Mouse (Mus musculus): ENCODE measurements at regions not wholly inside any gene's neighbourhood (a gene's known extent, or its start where the extent isn't known, plus 50 kb on each side); places are given as distances from the start of the nearest gene placed in this dataset.

DNA sequence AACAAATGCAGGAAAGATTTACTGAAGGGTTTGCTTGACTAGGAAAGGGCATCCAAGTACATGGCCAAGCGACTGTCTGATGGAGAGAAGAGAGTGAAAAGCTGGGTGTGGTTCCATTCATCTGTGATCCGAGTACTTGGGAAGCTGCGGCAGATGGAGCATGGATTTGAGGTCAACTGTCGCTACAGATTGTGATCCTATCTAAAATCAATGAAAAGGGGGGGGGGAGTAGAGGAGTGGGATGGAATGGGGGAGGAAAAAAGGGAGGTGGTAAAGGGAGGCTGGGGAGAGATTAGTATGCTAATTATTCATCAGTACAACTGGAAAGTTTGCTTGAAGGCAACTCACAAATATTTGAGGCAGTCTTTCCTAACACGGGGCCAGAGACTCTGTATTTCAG, 213.4 kb downstream of the Dyrk2 start:
- DNase-seq (ENCODE audit: low read depth, low spot score) (no peak), ATAC-seq (no peak)
- in situ Hi-C loops (cut with MboI; ENCODE audit: low pct_unique_long_range_greater_than_20kb) = no loop called here
- ChIA-PET POLR2A (no interaction called here), CTCF (no interaction called here)
- TF ChIP-seq CTCF (IDR thresholded peaks at IDR 0.05) = no peak
- H3K27me3 ChIP-seq = peaks cover 3% of the 10 kb centered on the region

DNA sequence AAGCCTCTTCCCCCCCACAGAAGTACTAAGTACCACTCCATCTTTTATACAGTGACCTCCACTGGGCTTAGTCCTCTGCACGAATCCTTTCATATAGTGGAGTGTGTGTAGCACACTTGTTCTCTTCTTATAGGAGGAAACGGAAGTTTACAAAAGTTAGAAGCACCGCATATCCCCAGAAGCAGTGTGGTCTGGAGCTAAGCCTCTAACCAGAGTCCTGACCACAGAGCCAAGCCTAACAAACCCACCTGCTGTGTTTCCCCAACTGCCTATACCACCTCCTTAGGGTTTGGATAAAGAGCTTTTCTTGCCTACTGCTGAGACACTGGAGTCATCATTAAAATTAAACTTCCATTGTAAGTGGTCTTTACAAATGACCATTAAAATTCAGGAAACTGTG, 204.0 kb downstream of the Dyrk2 start:
- ChIA-PET POLR2A (no interaction called here), CTCF (interaction anchor here (1.3 kb wide), 1 partner anchor 47 kb away, joined by 4 read pairs; no protein-coding TSS in a partner anchor)
- TF ChIP-seq CTCF (IDR thresholded peaks at IDR 0.05) = no peak
- H3K27me3 ChIP-seq = no peaks in the 10 kb centered on the region
- in situ Hi-C loops (cut with MboI; ENCODE audit: low pct_unique_long_range_greater_than_20kb) = no loop called here
- ATAC-seq = no peak
- no peak for DNase-seq (ENCODE audit: low read depth, low spot score)

DNA sequence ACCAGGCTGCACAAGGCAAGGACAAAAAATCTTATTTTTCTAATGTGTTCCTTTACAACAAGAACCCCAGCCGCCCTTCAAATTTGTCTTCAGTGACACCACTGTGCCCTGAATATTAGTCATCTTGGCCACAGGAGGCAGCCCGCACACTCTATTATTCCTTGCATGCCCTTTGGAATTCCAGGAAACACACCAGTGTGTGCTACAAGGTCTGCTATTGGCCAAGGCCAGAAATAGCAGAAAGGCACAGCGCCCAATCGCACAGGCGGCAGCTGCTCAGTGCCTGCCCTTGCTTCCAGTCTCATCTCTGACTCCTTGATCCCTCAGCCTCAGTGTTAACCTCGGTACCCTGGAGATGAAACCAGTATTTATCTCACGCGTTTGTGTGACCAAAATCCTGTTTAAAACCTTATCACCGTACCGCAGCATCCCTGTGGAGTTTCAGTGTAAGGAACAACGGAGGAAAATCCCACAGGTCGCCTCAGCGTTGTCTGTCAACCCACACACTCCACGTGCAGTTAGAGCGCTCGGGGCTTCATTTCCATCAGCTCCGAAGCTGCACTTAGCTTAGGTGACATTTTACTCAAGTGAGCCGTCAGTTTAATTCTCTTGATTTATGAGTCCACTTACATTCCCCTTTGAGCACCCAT, 194.1 kb downstream of the Dyrk2 start:
- no peak for DNase-seq (ENCODE audit: low read depth, low spot score)
- in situ Hi-C loops (cut with MboI; ENCODE audit: low pct_unique_long_range_greater_than_20kb) = no loop called here
- ChIA-PET POLR2A (no interaction called here), CTCF (no interaction called here)
- no peak for TF ChIP-seq CTCF (IDR thresholded peaks at IDR 0.05)
- no peak for ATAC-seq
- no peaks in the 10 kb centered on the region for H3K27me3 ChIP-seq

DNA sequence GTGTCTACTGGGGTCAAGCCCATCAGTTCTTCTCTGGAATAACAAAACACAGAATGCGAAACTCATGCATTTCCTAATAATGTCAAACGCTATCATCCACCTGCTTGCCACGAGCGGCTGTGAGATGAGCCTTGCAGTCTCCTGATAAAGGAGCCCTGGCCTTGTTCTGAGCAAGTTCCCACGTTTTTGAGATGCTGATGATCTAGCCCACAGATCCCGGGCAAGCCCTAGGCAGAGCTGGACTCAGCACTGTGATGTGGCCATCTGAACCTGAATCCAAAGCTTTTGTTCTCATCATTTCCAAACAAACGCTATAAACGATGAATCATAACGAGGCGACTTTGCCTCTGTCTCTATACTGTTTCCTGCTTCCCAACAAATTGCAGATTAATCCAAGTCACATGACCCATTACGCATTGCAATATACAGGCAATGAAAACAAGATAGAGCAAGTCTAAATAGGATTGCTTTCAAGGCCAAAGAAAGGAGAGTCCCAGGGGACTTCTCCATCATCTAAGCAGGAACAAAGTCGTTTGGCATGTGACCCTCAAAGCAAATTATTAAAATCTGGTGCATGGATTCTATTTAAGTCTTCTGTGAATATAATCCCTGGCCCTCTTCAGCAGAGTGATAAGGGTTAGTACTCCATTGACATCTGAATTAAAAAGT, 191.1 kb downstream of the Dyrk2 start:
- in situ Hi-C loops (cut with MboI; ENCODE audit: low pct_unique_long_range_greater_than_20kb) = no loop called here
- ChIA-PET POLR2A (no interaction called here), CTCF (no interaction called here)
- H3K27me3 ChIP-seq = no peaks in the 10 kb centered on the region
- ATAC-seq = no peak
- no peak for DNase-seq (ENCODE audit: low read depth, low spot score)
- TF ChIP-seq CTCF (IDR thresholded peaks at IDR 0.05) = no peak

DNA sequence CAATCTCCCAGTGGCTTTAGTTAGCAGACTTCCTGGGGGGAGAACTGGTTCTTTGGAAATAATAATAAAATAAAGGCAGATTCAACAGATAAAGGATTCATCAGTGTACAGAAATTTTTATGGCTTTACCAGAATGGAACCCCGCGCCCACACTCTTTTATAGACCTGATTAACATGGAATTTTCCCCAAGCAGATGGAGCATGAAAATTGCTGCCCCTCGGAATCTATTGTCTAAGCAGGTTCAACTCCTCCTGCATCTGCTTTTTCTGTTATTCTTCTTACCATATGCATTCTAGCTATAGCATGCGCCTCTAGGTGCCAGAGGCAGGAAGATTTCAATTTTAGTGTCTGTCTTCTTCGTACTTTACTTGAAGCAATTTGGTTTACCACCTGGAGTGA, 190.5 kb downstream of the Dyrk2 start:
- ChIA-PET POLR2A (no interaction called here), CTCF (no interaction called here)
- ATAC-seq = no peak

DNA sequence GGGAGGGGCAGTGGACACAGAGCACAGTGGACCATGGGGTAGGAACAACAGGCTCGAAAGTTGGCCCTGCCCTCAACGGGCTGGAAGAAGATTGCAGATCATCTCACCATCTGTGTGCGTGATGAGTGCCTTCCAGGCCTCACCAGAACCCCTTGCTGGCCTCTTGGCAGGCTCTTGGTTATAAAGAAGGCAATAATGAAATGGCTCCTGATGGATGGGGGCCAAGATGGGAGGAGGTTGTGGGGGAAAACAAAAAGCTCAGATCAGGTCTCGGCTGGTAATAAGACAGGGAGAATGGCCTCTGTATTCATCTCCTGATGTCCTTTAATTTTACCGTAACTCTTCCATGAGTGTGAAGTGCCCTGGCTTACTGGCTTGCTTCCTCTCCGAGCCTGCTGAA, 189.1 kb downstream of the Dyrk2 start:
- DNase-seq (ENCODE audit: low read depth, low spot score) (no peak), ATAC-seq (no peak)
- in situ Hi-C loops (cut with MboI; ENCODE audit: low pct_unique_long_range_greater_than_20kb) = no loop called here
- ChIA-PET CTCF (no interaction called here), POLR2A (no interaction called here)
- no peaks in the 10 kb centered on the region for H3K27me3 ChIP-seq
- no peak for TF ChIP-seq CTCF (IDR thresholded peaks at IDR 0.05)

More for the DNA sequence above, 190.5 kb downstream of the Dyrk2 start:
- no peaks in the 10 kb centered on the region for H3K27me3 ChIP-seq
- in situ Hi-C loops (cut with MboI; ENCODE audit: low pct_unique_long_range_greater_than_20kb) = no loop called here
- no peak for TF ChIP-seq CTCF (IDR thresholded peaks at IDR 0.05)
- DNase-seq (ENCODE audit: low read depth, low spot score) = no peak

DNA sequence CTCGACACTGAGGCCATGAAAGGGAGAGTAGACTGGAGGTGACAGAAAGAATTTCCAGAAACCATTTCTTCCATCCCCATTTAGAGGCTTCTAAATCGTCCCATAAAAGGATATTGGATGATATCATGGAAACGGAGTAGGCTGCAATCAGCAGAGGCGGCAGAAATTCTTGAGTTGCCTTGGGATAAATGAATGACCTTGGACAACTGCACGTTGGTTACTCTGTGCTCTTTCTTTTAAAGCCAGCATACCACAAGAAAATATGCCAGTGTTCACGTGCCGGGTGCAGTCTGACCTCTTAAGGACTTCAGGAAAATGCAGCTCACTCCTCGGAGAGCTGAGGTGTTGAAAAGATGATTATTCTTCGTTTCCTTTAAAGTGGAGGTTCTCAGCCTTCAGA, 186.7 kb downstream of the Dyrk2 start:
- in situ Hi-C loops (cut with MboI; ENCODE audit: low pct_unique_long_range_greater_than_20kb) = no loop called here
- TF ChIP-seq CTCF (IDR thresholded peaks at IDR 0.05) = no peak
- ChIA-PET CTCF (no interaction called here), POLR2A (interaction anchor here (1.2 kb wide), 1 partner anchor 25 kb away, joined by 4 read pairs; no protein-coding TSS in a partner anchor)
- ATAC-seq = no peak
- DNase-seq (ENCODE audit: low read depth, low spot score) = no peak
- no peaks in the 10 kb centered on the region for H3K27me3 ChIP-seq

DNA sequence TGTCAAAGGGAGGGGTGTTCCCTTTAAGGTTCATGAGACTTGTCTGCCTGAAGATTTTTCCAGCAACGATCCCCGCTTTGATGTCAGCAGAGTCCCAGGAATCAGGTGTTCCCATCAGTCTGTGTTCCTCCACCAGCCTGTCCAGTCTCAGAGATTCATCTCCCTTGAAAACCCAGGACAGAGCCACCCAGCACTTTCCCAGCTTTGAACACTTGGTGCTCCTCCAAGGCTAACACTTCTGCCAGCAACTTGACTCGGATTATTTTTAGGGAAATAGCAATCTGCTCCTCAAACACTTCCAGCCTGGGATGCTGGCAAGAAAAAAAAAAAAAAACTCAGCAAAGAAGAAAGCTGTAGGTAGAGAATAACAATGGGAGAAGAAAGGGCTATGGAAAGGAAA, 170.7 kb downstream of the Dyrk2 start:
- CTCF ChIA-PET = no interaction called here
- no peak for ATAC-seq
- in situ Hi-C loops (cut with MboI; ENCODE audit: low pct_unique_long_range_greater_than_20kb) = no loop called here

DNA sequence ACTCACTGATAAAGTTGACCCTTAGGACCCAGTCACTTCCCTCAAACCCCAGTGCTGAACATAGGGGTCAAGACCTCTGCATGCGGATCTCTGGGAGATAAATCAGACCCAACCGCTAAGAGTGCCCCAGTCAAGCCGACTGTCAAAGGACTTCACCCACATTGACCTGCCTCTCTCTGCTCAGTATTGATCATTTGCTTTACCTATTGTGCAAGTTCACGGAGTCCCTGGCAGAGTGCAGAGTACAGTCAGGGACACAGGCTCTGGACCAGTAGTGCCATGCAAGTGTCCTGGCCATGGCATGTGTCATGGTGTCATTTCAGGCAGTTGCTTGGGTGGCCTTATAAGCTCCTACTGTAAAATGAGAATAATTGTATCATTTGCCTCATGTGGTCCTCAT, 169.9 kb downstream of the Dyrk2 start:
- no peak for DNase-seq (ENCODE audit: low read depth, low spot score)
- ChIA-PET POLR2A (no interaction called here), CTCF (no interaction called here)
- no peak for TF ChIP-seq CTCF (IDR thresholded peaks at IDR 0.05)
- no peak for ATAC-seq
- no peaks in the 10 kb centered on the region for H3K27me3 ChIP-seq
- in situ Hi-C loops (cut with MboI; ENCODE audit: low pct_unique_long_range_greater_than_20kb) = no loop called here

More for the DNA sequence above, 170.7 kb downstream of the Dyrk2 start:
- no peak for DNase-seq (ENCODE audit: low read depth, low spot score)
- no peaks in the 10 kb centered on the region for H3K27me3 ChIP-seq
- POLR2A ChIA-PET = no interaction called here
- no peak for TF ChIP-seq CTCF (IDR thresholded peaks at IDR 0.05)

DNA sequence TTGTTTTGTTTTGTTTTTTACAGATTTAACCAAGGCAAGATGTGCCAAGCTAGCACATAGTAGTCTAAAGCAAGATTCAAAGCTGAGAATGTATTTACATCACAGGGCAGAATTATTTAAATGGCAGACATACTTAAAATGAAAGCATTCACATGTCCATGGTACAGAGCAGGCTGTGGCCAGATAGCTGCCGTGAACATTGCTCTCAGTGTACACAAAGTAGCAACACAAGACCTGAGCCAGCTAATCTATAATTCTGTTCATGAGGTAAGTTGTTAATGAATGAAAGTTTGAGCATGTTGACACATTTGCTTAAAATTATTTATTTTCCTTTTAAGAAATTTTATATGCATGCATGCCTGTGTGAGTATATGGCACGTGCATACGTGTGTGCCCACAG, 164.0 kb downstream of the Dyrk2 start:
- DNase-seq (ENCODE audit: low read depth, low spot score) (no peak), ATAC-seq (no peak)
- POLR2A ChIA-PET = interaction anchor here (0.5 kb wide), 1 partner anchor 903 kb away, joined by 3 read pairs; no protein-coding TSS in a partner anchor
- TF ChIP-seq CTCF (IDR thresholded peaks at IDR 0.05) = no peak
- in situ Hi-C loops (cut with MboI; ENCODE audit: low pct_unique_long_range_greater_than_20kb) = no loop called here
- H3K27me3 ChIP-seq = no peaks in the 10 kb centered on the region
- CTCF ChIA-PET = interaction anchor here (1.6 kb wide), 1 partner anchor 9 kb away, joined by 4 read pairs; no protein-coding TSS in a partner anchor

DNA sequence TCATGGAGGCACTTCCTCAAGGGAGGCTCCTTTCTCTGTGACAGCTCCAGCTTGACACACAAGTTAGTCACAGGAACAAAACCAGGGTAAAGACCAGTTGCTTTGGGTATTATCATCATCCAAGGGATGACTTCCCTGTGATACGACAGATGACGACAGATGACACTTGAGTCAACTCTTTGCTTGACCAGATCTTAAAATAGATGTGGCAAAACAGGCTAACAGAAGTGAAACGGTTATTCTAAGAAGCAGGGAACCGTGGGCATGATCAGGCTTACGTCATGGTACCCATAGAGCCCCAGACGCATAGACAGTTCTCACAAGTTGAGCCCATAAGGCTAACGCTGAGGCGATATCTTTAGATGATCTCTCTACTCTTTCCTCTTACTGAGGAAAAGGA, 160.3 kb downstream of the Dyrk2 start:
- DNase-seq (ENCODE audit: low read depth, low spot score) (no peak), ATAC-seq (no peak)
- no peaks in the 10 kb centered on the region for H3K27me3 ChIP-seq
- CTCF ChIA-PET = no interaction called here
- no peak for TF ChIP-seq CTCF (IDR thresholded peaks at IDR 0.05)
- in situ Hi-C loops (cut with MboI; ENCODE audit: low pct_unique_long_range_greater_than_20kb) = no loop called here
- POLR2A ChIA-PET = no interaction called here

DNA sequence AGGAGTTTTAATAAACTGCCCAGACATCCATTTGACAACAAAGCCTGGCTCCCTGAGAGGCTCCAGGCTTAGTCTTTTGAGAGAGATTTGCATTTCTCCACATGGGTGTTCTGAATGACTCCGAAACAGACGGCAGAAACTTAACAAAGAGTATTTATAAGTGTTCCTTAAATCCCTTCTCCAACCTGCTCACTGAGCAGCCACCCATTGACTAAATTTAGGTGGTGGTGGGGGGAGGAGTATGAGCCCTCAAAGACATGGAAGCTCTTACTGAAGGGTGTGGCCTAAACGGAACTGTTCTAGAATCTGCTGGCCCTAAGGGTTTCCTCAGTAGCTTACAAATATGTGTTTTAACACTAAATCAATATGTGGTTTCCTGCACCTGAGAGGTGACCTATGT, 158.5 kb downstream of the Dyrk2 start:
- POLR2A ChIA-PET = no interaction called here
- DNase-seq (ENCODE audit: low read depth, low spot score) = no peak
- no peak for TF ChIP-seq CTCF (IDR thresholded peaks at IDR 0.05)
- in situ Hi-C loops (cut with MboI; ENCODE audit: low pct_unique_long_range_greater_than_20kb) = no loop called here
- H3K27me3 ChIP-seq = no peaks in the 10 kb centered on the region
- ATAC-seq = no peak
- CTCF ChIA-PET = no interaction called here

Measured in Patski (cell line).